Mouse (Mus musculus) midbrain, embryonic 13.5 days (tissue): ENCODE data around the gene Barhl1. TPM values are rescaled to one million over a fixed set of nuclear protein-coding genes. Genes with fewer than 3 reads are reported as not detected.

Experiments
- ATAC-seq: fragments of 200-750 bp; cut with Nextera tagmentation; 2 replicates; pipeline ENCODE4 v1.8.0; 2017; ENCODE audit warnings: mild to moderate bottlenecking, moderate TSS enrichment, moderate library complexity
- H3K27ac ChIP-seq: fragments of 300-500 bp; sonication (generic); 2 replicates; pipeline ENCODE4 v1.5.1; 2015; ENCODE audit warnings: inconsistent platforms, mild to moderate bottlenecking, moderate library complexity
- H3K27me3 ChIP-seq: fragments of 300-500 bp; sonication (generic); 2 replicates; pipeline ENCODE4 v1.6.1; 2015; ENCODE audit warnings: mild to moderate bottlenecking, inconsistent platforms
- H3K36me3 ChIP-seq: fragments of 300-500 bp; sonication (generic); 2 replicates; pipeline ENCODE4 v1.6.1; 2015; ENCODE audit warnings: mild to moderate bottlenecking, inconsistent platforms
- H3K4me1 ChIP-seq: fragments of 300-500 bp; sonication (generic); replicated peaks from 2 replicates; pipeline ENCODE4 v1.6.1; 2015; ENCODE audit warnings: inconsistent platforms
- H3K4me2 ChIP-seq: fragments of 300-500 bp; sonication (generic); replicated peaks from 2 replicates; pipeline ENCODE4 v1.6.1; 2015; ENCODE audit warnings: moderate library complexity, mild to moderate bottlenecking, inconsistent platforms
- H3K4me3 ChIP-seq: fragments of 300-500 bp; sonication (generic); replicated peaks from 2 replicates; pipeline ENCODE4 v1.5.1; 2015; ENCODE audit warnings: mild to moderate bottlenecking, inconsistent platforms
- H3K9ac ChIP-seq: fragments of 300-500 bp; sonication (generic); replicated peaks from 2 replicates; pipeline ENCODE4 v1.6.1; 2015; ENCODE audit warnings: mild to moderate bottlenecking, inconsistent platforms
- H3K9me3 ChIP-seq: fragments of 300-500 bp; sonication (generic); 2 replicates; pipeline ENCODE4 v1.6.1; 2016; ENCODE audit warnings: mild to moderate bottlenecking, inconsistent platforms
- WGBS: fragments of 180-500 bp; shearing (Covaris S2); methylation state at CpG from one replicate; pipeline ENCODE4 v1.1.7; 2015; 5-methylcytosine and 5-hydroxymethylcytosine counted together
- polyA plus RNA-seq: library from polyadenylated mRNA; unstranded; fragments of >200 nt; fragmentation: Nextera tagmentation; extraction: Ambion mirVana; gene quantifications from 2 replicates; pipeline ENCODE4 v1.2.1, GENCODE M21; 2015

The Barhl1 gene
- polyA plus RNA-seq, result 29.8 and 41.8 TPM in 2 replicates

GRCm38 (mm10) chr2:28916513-28916865 is at the start of gene Barhl1:
TSS of gene Barhl1 (minus strand) at chr2:28916668.
- Histone ChIP-seq H3K4me1 (peaks cover 35% of the 10 kb centered on the region), H3K36me3 (no peaks in the 10 kb centered on the region), H3K4me3 (peak within 1 kb of the TSS; percentile 43), H3K4me2 (peak within 1 kb of the TSS; percentile 54), H3K9me3 (no peaks in the 10 kb centered on the region), H3K27me3 (peaks cover 96% of the 10 kb centered on the region), H3K27ac (peak within 1 kb of the TSS; percentile 86), H3K9ac (peak within 1 kb of the TSS; percentile 68)
- WGBS, result under 1% methylated on average over 18 of the region's 18 CpGs
- no peak for ATAC-seq

GRCm38 (mm10) chr2:28963565-28963964 is 47.1 kb upstream of the Barhl1 start:
- Histone ChIP-seq H3K4me1 (peaks cover 13% of the 10 kb centered on the region), H3K27me3 (0 out of 2 replicates have a peak, but pooled peaks cover 9% of the 10 kb centered on the region), H3K4me3 (no peak overlapping the region), H3K9me3 (no peaks in the 10 kb centered on the region), H3K27ac (no peak overlapping the region), H3K4me2 (no peak overlapping the region), H3K36me3 (no peaks in the 10 kb centered on the region), H3K9ac (no peak overlapping the region)
- no peak for ATAC-seq
- WGBS, result 91% methylated on average over 6 of the region's 6 CpGs

- peaks cover 11% of the 10 kb centered on the region for H3K4me1 ChIP-seq
- H3K27me3 ChIP-seq, result 0 out of 2 replicates have a peak, but pooled peaks cover 8% of the 10 kb centered on the region
- no peak overlapping the region for H3K9ac ChIP-seq
- no peak overlapping the region for H3K4me3 ChIP-seq
- no peaks in the 10 kb centered on the region for H3K9me3 ChIP-seq
- WGBS, result 69% methylated on average over 5 of the region's 5 CpGs
- no peak for ATAC-seq
- H3K36me3 ChIP-seq, result no peaks in the 10 kb centered on the region
- H3K27ac ChIP-seq, result no peak overlapping the region
- H3K4me2 ChIP-seq, result no peak overlapping the region
These were observed 45.2 kb upstream of the Barhl1 start for GRCm38 (mm10) chr2:28961636-28962035.

GRCm38 (mm10) chr2:28961024-28961585 is 44.6 kb upstream of the Barhl1 start:
- no peak overlapping the region for H3K27ac ChIP-seq
- H3K4me1 ChIP-seq, result peaks cover 6% of the 10 kb centered on the region
- ATAC-seq, result no peak
- no peaks in the 10 kb centered on the region for H3K9me3 ChIP-seq
- no peak overlapping the region for H3K9ac ChIP-seq
- 0 out of 2 replicates have a peak, but pooled peaks cover 5% of the 10 kb centered on the region for H3K27me3 ChIP-seq
- no peaks in the 10 kb centered on the region for H3K36me3 ChIP-seq
- no peak overlapping the region for H3K4me2 ChIP-seq
- 92% methylated on average over 15 of the region's 15 CpGs for WGBS
- H3K4me3 ChIP-seq, result no peak overlapping the region

GRCm38 (mm10) chr2:28956874-28957273 is 40.4 kb upstream of the Barhl1 start:
- ATAC-seq, result no peak
- H3K27me3 ChIP-seq, result no peaks in the 10 kb centered on the region

GRCm38 (mm10) chr2:28954595-28954994 is 38.1 kb upstream of the Barhl1 start:
- H3K4me3 ChIP-seq, result no peak overlapping the region
- H3K4me1 ChIP-seq, result 0 out of 2 replicates have a peak, but pooled peaks cover 2% of the 10 kb centered on the region
- WGBS, result 72% methylated on average over 9 of the region's 9 CpGs
- no peaks in the 10 kb centered on the region for H3K9me3 ChIP-seq
- no peak overlapping the region for H3K9ac ChIP-seq
- no peaks in the 10 kb centered on the region for H3K36me3 ChIP-seq
- H3K27me3 ChIP-seq, result no peaks in the 10 kb centered on the region
- H3K27ac ChIP-seq, result no peak overlapping the region
- H3K4me2 ChIP-seq, result no peak overlapping the region
- ATAC-seq, result no peak

More at GRCm38 (mm10) chr2:28956874-28957273, 40.4 kb upstream of the Barhl1 start:
- Histone ChIP-seq H3K9me3 (no peaks in the 10 kb centered on the region), H3K36me3 (no peaks in the 10 kb centered on the region), H3K9ac (no peak overlapping the region), H3K4me3 (no peak overlapping the region), H3K4me1 (0 out of 2 replicates have a peak, but pooled peaks cover 2% of the 10 kb centered on the region), H3K27ac (no peak overlapping the region), H3K4me2 (no peak overlapping the region)
- whole genome bisulfite sequencing, result 86% methylated on average over 4 of the region's 4 CpGs

GRCm38 (mm10) chr2:28952981-28953380 is 36.5 kb upstream of the Barhl1 start:
- no peak overlapping the region for H3K9ac ChIP-seq
- H3K4me1 ChIP-seq, result 0 out of 2 replicates have a peak, but pooled peaks cover 2% of the 10 kb centered on the region
- H3K36me3 ChIP-seq, result no peaks in the 10 kb centered on the region
- no peak overlapping the region for H3K27ac ChIP-seq
- no peaks in the 10 kb centered on the region for H3K27me3 ChIP-seq
- H3K4me2 ChIP-seq, result no peak overlapping the region
- no peaks in the 10 kb centered on the region for H3K9me3 ChIP-seq
- no peak overlapping the region for H3K4me3 ChIP-seq
- no peak for ATAC-seq
- 61% methylated on average over 8 of the region's 8 CpGs for WGBS

- Histone ChIP-seq H3K27ac (no peak overlapping the region), H3K36me3 (no peaks in the 10 kb centered on the region), H3K4me3 (no peak overlapping the region), H3K27me3 (peaks cover 7% of the 10 kb centered on the region), H3K4me2 (no peak overlapping the region), H3K9me3 (no peaks in the 10 kb centered on the region), H3K4me1 (peaks cover 28% of the 10 kb centered on the region), H3K9ac (no peak overlapping the region)
- 76% methylated on average over 3 of the region's 3 CpGs for WGBS
- ATAC-seq, result no peak
These were observed 29.8 kb upstream of the Barhl1 start for GRCm38 (mm10) chr2:28946312-28946711.

GRCm38 (mm10) chr2:28945388-28945787 is 28.9 kb upstream of the Barhl1 start:
- Histone ChIP-seq H3K9me3 (no peaks in the 10 kb centered on the region), H3K36me3 (no peaks in the 10 kb centered on the region), H3K27ac (no peak overlapping the region), H3K27me3 (peaks cover 11% of the 10 kb centered on the region), H3K9ac (no peak overlapping the region), H3K4me1 (peaks cover 28% of the 10 kb centered on the region), H3K4me2 (no peak overlapping the region), H3K4me3 (no peak overlapping the region)
- 46% methylated on average over 6 of the region's 6 CpGs for WGBS
- peak; percentile 68 for ATAC-seq

- no peak overlapping the region for H3K9ac ChIP-seq
- peak overlapping the region; percentile 35 for H3K4me2 ChIP-seq
- WGBS, result 24% methylated on average over 30 of the region's 30 CpGs
- no peaks in the 10 kb centered on the region for H3K36me3 ChIP-seq
- no peak overlapping the region for H3K4me3 ChIP-seq
- peak; percentile 80 for ATAC-seq
- H3K27ac ChIP-seq, result peak overlapping the region; percentile 71
- H3K4me1 ChIP-seq, result peaks cover 34% of the 10 kb centered on the region
- H3K9me3 ChIP-seq, result no peaks in the 10 kb centered on the region
- peaks cover 13% of the 10 kb centered on the region for H3K27me3 ChIP-seq
These were observed 27.4 kb upstream of the Barhl1 start for GRCm38 (mm10) chr2:28943666-28944516.

GRCm38 (mm10) chr2:28938997-28939396 is 22.5 kb upstream of the Barhl1 start:
- no peak for ATAC-seq
- Histone ChIP-seq H3K27ac (no peak overlapping the region), H3K4me2 (no peak overlapping the region), H3K36me3 (no peaks in the 10 kb centered on the region), H3K9ac (no peak overlapping the region), H3K4me3 (no peak overlapping the region), H3K9me3 (no peaks in the 10 kb centered on the region), H3K4me1 (peaks cover 23% of the 10 kb centered on the region), H3K27me3 (peaks cover 17% of the 10 kb centered on the region)
- WGBS, result 84% methylated on average over 7 of the region's 7 CpGs

GRCm38 (mm10) chr2:28930571-28930970 is 14.1 kb upstream of the Barhl1 start:
- Histone ChIP-seq H3K27me3 (peaks cover 20% of the 10 kb centered on the region), H3K9ac (no peak overlapping the region), H3K36me3 (no peaks in the 10 kb centered on the region), H3K4me3 (no peak overlapping the region), H3K4me1 (0 out of 2 replicates have a peak, but pooled peaks cover 5% of the 10 kb centered on the region), H3K27ac (no peak overlapping the region), H3K4me2 (no peak overlapping the region), H3K9me3 (no peaks in the 10 kb centered on the region)
- 94% methylated on average over 3 of the region's 3 CpGs for WGBS
- no peak for ATAC-seq
